Mouse (Mus musculus) heart, postnatal 0 days (tissue): ENCODE data around the gene B4galnt3. TPM values are rescaled to one million over a fixed set of nuclear protein-coding genes. Genes with fewer than 3 reads are reported as not detected.

ENCODE experiments used
- ATAC-seq: fragments of 200-750 bp; cut with Nextera tagmentation; 2 replicates; pipeline ENCODE4 v1.8.0; 2017; ENCODE audit warnings: low read depth, moderate number of reproducible peaks, moderate library complexity; ENCODE audit not compliant: insufficient read depth
- DNase-seq: peaks from one replicate; pipeline ENCODE4 v3.0.0-alpha.2; 2016; ENCODE audit warnings: low spot score
- H3K27ac ChIP-seq: fragments of 300-500 bp; sonication (generic); 2 replicates; pipeline ENCODE4 v1.5.1; 2014; ENCODE audit warnings: low read depth, mild to moderate bottlenecking
- H3K27me3 ChIP-seq: fragments of 300-500 bp; sonication (generic); 2 replicates; pipeline ENCODE4 v1.6.1; 2014; ENCODE audit warnings: low read length, mixed read lengths; ENCODE audit not compliant: control insufficient read depth, insufficient read depth
- H3K36me3 ChIP-seq: fragments of 300-500 bp; sonication (generic); replicated peaks from 2 replicates; pipeline ENCODE4 v1.6.1; 2014; ENCODE audit warnings: low read length, mixed read lengths; ENCODE audit not compliant: control insufficient read depth, insufficient read depth
- H3K4me1 ChIP-seq: fragments of 300-500 bp; sonication (generic); 2 replicates; pipeline ENCODE4 v1.6.1; 2014; ENCODE audit warnings: antibody characterized with exemption; ENCODE audit not compliant: control insufficient read depth, insufficient read depth
- H3K4me2 ChIP-seq: fragments of 300-500 bp; sonication (generic); 2 replicates; pipeline ENCODE4 v1.6.1; 2014; ENCODE audit warnings: low read depth, mild to moderate bottlenecking, low read length, moderate library complexity
- H3K4me3 ChIP-seq: fragments of 300-500 bp; sonication (generic); 2 replicates; pipeline ENCODE4 v1.5.1; 2014; ENCODE audit warnings: low read depth, low read length
- H3K9ac ChIP-seq: fragments of 300-500 bp; sonication (generic); replicated peaks from 2 replicates; pipeline ENCODE4 v1.6.1; 2014; ENCODE audit warnings: low read depth, low read length, mixed read lengths
- H3K9me3 ChIP-seq: fragments of 300-500 bp; sonication (generic); replicated peaks from 2 replicates; pipeline ENCODE4 v1.6.1; 2016; ENCODE audit warnings: low read length; ENCODE audit not compliant: control insufficient read depth
- CTCF ChIP-seq: IDR thresholded peaks from 2 replicates; pipeline ENCODE4 v1.5.1; 2016; ENCODE audit warnings: antibody characterized with exemption, control low read depth, low read depth
- EP300 ChIP-seq: IDR thresholded peaks from 2 replicates; pipeline ENCODE4 v1.6.1; 2016; ENCODE audit warnings: antibody characterized with exemption, low read depth
- WGBS: fragments of 180-500 bp; shearing (Covaris S2); extraction: QIAGEN DNeasy Blood & Tissue Kit; methylation state at CpG from one replicate; pipeline ENCODE4 v1.1.7; 2014; 5-methylcytosine and 5-hydroxymethylcytosine counted together
- polyA plus RNA-seq: library from polyadenylated mRNA; unstranded; fragments of >200 nt; fragmentation: Nextera tagmentation; extraction: Ambion mirVana; gene quantifications from 2 replicates; pipeline ENCODE4 v1.2.1, GENCODE M21; 2015
- total RNA-seq: library from RNA; depleted of rRNA; stranded (reverse); fragments of >200 nt; gene quantifications from 2 replicates; pipeline ENCODE4 v1.2.3, GENCODE M21; 2014; ENCODE audit warnings: low replicate concordance

B4galnt3 gene
- total and polyA plus RNA-seq, 2 experiments from 2014 or later: 0.08 TPM; not detected in 1

DNA sequence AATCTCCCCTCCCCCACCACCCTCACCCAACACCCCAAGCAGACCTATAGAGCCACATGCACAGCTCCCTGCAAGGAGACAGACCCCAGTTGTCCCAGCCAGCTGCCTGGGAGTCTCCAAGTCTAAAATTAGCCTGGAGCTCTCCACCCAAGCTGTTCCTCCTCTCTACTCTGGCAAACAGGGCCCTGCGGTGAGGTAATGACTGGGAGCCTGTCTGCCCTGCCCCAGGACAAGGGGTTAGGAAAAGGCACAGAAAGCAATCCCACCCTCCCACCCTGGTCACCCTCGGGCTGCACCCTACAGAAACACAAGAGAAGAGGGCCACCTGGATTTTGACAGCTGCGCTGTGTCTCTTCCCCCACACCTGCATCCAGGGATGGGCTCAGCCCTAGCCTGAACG is 19.5 kb downstream of the B4galnt3 start:
- H3K4me1 ChIP-seq: peaks cover 36% of the 10 kb centered on the region
- ATAC-seq: peak; percentile 89
- peak; percentile 77 for DNase-seq
- H3K36me3 ChIP-seq: no peaks in the 10 kb centered on the region
- peak overlapping the region; percentile 73 for H3K27ac ChIP-seq
- no peaks in the 10 kb centered on the region for H3K27me3 ChIP-seq
- H3K9me3 ChIP-seq: no peaks in the 10 kb centered on the region
- no peak for TF ChIP-seq CTCF
- no peak overlapping the region for H3K4me3 ChIP-seq
- H3K4me2 ChIP-seq: 0 out of 2 replicates have a peak overlapping the region, but pooled peaks have one; percentile 22
- H3K9ac ChIP-seq: 0 out of 2 replicates have a peak overlapping the region, but pooled peaks have one; percentile 1
- 24% methylated on average over 4 of the region's 4 CpGs for WGBS

DNA sequence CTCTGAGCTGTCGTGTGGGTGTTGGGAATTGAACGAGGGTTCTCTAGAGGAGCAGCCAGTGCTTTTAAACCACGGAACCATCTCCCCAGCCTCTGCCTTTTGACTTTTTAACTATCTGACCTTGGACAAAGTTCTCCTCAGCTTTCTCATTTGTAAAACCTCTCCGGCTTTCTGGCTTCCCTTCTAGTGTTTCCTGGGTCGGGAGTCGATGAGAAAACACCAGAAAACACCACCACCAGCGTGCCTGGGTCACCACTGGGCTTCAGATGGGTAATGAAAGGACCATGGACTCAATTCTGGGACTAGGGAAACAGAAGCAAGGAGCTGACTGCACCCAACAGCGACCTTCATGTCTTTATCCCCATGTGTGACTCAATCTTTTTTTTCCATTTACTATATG is 20.2 kb downstream of the B4galnt3 start:
- DNase-seq: no peak
- Histone ChIP-seq H3K4me1 (peaks cover 29% of the 10 kb centered on the region), H3K4me2 (no peak overlapping the region), H3K27me3 (no peaks in the 10 kb centered on the region), H3K9ac (no peak overlapping the region), H3K4me3 (no peak overlapping the region), H3K36me3 (no peaks in the 10 kb centered on the region), H3K9me3 (no peaks in the 10 kb centered on the region), H3K27ac (peak overlapping the region; percentile 73)
- ATAC-seq: no peak
- WGBS: 54% methylated on average over 8 of the region's 8 CpGs
- TF ChIP-seq EP300 (no peak), CTCF (no peak)

DNA sequence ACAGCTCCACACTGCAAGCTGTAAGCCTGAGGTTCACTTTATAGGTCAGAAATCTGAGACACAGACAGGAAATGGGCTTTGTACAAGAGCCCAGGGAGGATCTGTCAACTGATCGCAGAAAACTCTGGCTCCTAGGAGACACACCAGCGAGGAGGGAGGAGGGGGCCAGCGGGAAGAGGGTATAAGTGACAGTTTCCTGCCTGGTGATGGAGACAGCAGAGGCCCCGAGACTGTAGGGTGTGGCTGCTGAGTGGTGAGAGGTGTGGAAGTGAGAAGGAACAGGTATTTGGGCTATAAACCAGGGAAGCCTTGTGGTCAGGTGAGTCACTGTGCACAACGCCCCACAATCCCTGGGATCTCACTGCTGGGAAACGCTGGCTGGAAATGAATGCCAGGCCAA is 30.2 kb downstream of the B4galnt3 start:
- no peaks in the 10 kb centered on the region for H3K9me3 ChIP-seq
- peaks cover 6% of the 10 kb centered on the region; the same call in 1 of the 2 replicates for H3K4me1 ChIP-seq
- TF ChIP-seq EP300: no peak
- no peak for TF ChIP-seq CTCF
- DNase-seq (no peak), ATAC-seq (no peak)
- H3K4me3 ChIP-seq: no peak overlapping the region
- no peak overlapping the region for H3K4me2 ChIP-seq
- no peak overlapping the region for H3K27ac ChIP-seq
- H3K27me3 ChIP-seq: no peaks in the 10 kb centered on the region
- no peaks in the 10 kb centered on the region for H3K36me3 ChIP-seq
- H3K9ac ChIP-seq: no peak overlapping the region
- 31% methylated on average over 6 of the region's 6 CpGs for WGBS

DNA sequence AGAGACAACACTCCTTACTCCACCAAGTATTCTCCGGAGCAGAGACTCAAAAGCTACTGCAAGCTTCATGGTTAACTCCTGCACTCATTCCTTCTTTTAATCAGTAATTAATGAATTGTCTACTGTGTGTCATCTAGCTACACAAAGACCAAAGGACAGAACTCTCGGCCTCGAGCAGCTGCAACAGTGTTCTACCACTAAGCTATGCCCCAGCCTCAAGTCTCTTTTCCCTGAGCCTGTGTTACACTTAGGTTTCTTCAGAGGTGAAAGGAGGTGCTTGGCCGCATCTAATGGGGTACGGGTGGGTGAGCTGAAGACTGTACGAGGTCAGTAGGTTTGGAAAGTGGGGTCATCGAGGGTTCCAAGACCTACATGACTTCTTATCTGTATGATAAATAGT is 30.8 kb downstream of the B4galnt3 start:
- Histone ChIP-seq H3K27me3 (no peaks in the 10 kb centered on the region), H3K27ac (no peak overlapping the region), H3K36me3 (no peaks in the 10 kb centered on the region), H3K4me3 (no peak overlapping the region), H3K9me3 (no peaks in the 10 kb centered on the region), H3K4me1 (peaks cover 6% of the 10 kb centered on the region; the same call in 1 of the 2 replicates), H3K9ac (no peak overlapping the region), H3K4me2 (no peak overlapping the region)
- ATAC-seq: no peak
- DNase-seq: no peak
- no peak for TF ChIP-seq EP300
- TF ChIP-seq CTCF: no peak
- WGBS: 79% methylated on average over 7 of the region's 7 CpGs

DNA sequence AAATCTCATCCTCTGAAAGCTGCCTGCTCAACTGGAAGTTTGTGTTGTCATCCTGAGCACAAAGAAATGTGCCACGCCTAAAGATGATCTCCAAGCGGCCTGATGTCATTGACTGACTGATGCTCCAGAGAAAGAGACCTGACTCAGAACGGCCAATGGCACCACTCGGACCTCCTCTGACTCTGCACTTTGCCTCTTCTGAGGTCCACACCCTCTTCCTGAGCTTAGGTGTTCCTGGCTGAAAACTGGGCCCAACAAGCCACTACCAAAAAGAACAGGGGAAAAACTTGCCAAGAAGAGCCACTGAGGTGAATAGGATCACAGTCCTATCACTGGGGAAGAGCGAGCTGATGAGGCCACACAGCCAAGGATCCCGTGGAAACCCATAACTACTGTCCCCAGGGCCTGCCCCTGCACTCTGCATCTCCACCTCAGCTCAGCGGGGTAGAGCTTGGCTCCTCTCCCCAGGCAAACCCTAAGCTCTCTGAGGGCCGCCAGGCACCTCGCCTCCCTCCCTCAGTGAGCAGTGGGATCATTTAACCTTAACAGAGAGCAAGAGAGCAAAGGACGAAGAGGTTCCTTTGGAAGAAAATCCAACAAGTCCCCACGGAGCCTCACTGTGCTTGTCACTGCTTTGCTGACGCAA is 31.4 kb downstream of the B4galnt3 start:
- Histone ChIP-seq H3K9ac (no peak overlapping the region), H3K4me2 (no peak overlapping the region), H3K27me3 (no peaks in the 10 kb centered on the region), H3K4me3 (no peak overlapping the region), H3K36me3 (no peaks in the 10 kb centered on the region), H3K9me3 (no peaks in the 10 kb centered on the region), H3K4me1 (peaks cover 6% of the 10 kb centered on the region; the same call in 1 of the 2 replicates), H3K27ac (no peak overlapping the region)
- WGBS: 70% methylated on average over 12 of the region's 12 CpGs
- TF ChIP-seq EP300 (no peak), CTCF (no peak)
- ATAC-seq: no peak
- DNase-seq: no peak

DNA sequence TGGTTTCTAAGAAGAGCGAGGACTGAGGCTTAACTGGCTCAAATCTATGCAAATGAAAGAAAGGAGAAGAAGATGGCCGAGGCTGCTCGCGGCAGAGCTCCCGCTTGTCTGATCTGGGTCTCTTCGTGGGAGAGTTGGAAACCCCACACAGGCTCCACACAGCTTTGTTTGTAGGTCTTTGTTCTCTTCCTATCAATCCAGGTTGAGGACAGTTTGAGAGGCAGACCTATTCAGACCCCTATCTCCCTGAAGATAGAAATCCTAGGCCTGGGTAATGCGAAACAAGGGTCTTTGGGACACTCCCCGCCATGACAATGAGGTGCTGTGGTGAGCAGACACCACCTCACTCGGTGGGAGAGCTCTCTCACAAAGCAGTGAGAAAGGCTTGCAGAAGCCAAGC is 34.9 kb downstream of the B4galnt3 start:
- WGBS: 47% methylated on average over 9 of the region's 9 CpGs
- Histone ChIP-seq H3K27ac (no peak overlapping the region), H3K4me2 (no peak overlapping the region), H3K36me3 (no peaks in the 10 kb centered on the region), H3K9me3 (no peaks in the 10 kb centered on the region), H3K4me1 (peaks cover 6% of the 10 kb centered on the region; the same call in 1 of the 2 replicates), H3K27me3 (no peaks in the 10 kb centered on the region), H3K9ac (no peak overlapping the region), H3K4me3 (no peak overlapping the region)
- TF ChIP-seq CTCF (no peak), EP300 (no peak)
- no peak for ATAC-seq
- no peak for DNase-seq
